Mouse (Mus musculus) skeletal muscle tissue, adult 2 months (tissue): ENCODE results near the gene Gm10197.
"Not testable (repeated sequence)": the region's sequence is repeated elsewhere in the genome, so short reads cannot be mapped to it uniquely, and the experiment has no call there.

Source experiments
- DNase-seq: peaks from one replicate; pipeline ENCODE4 v3.0.0-alpha.2; 2012; ENCODE audit warnings: low read depth, low spot score

The Gm10197 gene

GRCm38 (mm10) chr19:53371666-53372065 lies at the start of gene Gm10197:
Gm10197 (minus strand) TSS chr19:53371766.
- DNase-seq, result no peak

DNA sequence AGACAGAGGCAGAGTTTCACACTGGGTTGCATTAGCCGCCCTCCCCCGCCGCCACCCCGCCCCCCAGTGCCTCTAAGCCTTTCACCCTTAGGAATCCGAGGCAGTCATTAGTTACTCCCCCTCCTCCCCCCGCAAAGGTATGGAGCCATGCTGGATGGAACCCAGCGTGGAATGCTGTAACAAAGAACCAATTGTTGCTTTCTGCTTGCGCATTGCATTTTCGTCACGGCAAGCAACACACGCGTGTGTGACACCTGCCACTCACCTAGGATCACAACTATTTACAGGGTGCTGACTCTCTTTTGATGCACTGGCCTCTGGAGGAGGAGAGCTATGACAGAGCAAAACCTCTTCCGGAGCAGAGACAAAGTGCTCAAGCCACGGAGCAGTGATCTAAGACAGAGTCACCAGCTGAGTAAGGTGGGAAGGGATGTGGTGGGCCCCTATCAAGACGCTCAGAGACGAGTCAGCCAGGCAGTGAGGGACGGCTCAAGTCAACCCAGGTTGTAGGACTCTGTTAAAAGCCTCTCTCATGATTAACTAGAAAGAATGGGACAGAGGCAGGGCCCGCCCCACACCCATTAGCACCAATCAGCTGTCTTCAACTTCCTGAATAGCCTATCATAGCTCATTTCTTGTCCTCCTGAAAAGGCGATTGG lies 49.5 kb upstream of the Gm10197 start:
- DNase-seq, result peak; percentile 52

DNA sequence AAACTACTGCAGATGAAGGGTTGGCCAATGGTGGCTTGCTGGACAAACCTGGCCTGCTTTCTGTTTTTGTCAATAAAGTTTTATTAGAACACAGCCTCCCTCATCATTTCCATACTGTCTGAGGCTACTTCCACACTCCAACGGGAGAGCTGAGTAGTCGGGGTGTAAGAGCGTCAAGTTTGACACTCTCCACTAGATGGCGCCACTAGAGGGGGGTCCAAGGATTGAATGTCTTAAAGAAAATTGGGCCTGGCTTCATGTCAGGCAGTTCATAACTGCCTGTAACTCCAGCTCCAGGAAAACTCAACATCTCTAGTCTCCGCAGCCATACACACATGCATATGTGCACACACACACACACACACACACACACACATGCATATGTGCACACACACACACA lies 48.3 kb upstream of the Gm10197 start:
- peak; percentile 39 for DNase-seq

GRCm38 (mm10) chr19:53415198-53415597 lies 43.6 kb upstream of the Gm10197 start:
- DNase-seq, result no peak

GRCm38 (mm10) chr19:53414650-53415049 lies 43.1 kb upstream of the Gm10197 start:
- DNase-seq, result no peak

- DNase-seq, result no peak
These were observed 42.2 kb upstream of the Gm10197 start for GRCm38 (mm10) chr19:53413617-53414380.

DNA sequence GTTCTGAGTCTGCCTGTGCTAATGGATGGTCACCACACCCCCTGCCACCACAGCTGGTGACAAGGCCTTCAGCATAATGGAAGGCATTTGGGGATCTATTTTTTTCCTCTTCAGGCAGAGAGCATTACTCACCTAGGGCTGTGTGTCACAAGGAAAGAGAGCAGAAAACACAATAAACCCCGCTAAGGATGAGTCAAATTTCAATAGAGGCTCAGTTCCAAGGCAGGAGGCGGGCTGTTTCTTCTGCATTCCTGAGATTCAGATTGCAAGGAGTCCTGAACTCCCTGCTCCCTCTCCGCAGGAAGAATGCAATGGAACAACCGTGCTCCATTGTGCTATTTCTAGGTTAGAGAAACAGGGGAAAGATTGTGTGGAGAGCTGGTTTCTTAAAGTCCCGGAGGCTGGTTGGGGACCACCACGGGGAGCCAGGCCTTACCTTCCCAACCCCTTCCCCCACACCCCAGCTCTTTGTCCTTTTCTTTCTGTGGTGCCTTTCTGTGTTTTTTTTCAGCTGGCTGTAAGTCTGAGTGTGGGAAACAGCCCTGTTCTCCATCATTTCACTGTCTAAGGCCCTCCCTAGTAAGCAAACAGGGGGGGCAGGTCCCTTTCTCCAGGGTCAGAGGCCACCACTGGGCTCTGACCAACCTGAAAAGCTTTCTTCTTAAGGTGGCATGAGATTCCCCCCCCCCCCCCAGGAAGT lies 40.7 kb upstream of the Gm10197 start:
- DNase-seq, result no peak

GRCm38 (mm10) chr19:53409663-53410307 lies 38.2 kb upstream of the Gm10197 start:
- DNase-seq, result no peak

DNA sequence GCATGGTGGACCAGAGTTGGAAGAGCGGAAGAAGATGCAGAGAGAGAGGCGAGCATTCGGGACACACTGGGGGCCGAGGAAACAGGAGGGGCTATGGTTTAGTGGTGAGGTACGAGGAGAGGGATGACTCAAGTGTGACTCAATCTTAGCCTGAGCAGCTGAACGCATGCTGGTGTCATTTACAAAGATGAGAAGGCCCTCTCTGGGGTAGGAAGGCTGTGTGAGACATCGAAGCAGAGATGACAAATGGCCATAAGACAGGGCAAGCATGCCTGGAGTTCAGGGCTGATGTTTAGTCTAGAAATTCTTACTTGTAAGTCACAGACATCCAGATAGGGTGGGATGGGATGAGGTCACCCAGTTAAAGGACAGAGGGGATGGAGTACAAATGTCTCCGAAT lies 36.8 kb upstream of the Gm10197 start:
- no peak for DNase-seq

GRCm38 (mm10) chr19:53407350-53407749 lies 35.8 kb upstream of the Gm10197 start:
- DNase-seq, result no peak

- DNase-seq, result no peak
These were observed 34.2 kb upstream of the Gm10197 start for GRCm38 (mm10) chr19:53405810-53406209.

DNA sequence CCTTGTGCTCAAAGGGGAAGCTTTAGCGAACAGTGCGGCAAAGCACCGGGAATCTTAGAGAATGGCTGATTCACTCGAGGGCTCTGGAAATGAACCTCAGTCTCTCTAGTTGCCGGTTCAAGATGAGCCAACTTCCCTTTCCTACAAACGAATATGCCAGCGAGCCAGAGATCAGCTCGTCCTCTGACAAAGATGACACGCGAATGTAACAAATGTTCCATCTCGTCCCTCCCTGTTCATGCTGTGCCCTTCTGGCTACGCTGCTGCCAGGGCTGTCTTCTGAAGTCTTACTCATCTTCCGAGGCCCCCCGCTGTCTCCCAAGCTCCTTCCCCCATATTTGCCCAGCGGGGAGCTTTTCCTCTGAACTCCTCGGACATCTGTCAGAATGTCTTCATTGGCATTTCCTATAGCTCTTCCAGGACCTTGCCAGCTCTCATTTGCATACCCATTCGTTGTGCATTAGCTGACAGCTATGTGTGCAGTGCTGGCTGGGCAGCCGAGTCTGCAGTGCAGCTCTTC lies 33.3 kb upstream of the Gm10197 start:
- DNase-seq, result no peak

GRCm38 (mm10) chr19:53404219-53404836 lies 32.8 kb upstream of the Gm10197 start:
- no peak for DNase-seq

GRCm38 (mm10) chr19:53402741-53403432 lies 31.3 kb upstream of the Gm10197 start:
- DNase-seq, result no peak

DNA sequence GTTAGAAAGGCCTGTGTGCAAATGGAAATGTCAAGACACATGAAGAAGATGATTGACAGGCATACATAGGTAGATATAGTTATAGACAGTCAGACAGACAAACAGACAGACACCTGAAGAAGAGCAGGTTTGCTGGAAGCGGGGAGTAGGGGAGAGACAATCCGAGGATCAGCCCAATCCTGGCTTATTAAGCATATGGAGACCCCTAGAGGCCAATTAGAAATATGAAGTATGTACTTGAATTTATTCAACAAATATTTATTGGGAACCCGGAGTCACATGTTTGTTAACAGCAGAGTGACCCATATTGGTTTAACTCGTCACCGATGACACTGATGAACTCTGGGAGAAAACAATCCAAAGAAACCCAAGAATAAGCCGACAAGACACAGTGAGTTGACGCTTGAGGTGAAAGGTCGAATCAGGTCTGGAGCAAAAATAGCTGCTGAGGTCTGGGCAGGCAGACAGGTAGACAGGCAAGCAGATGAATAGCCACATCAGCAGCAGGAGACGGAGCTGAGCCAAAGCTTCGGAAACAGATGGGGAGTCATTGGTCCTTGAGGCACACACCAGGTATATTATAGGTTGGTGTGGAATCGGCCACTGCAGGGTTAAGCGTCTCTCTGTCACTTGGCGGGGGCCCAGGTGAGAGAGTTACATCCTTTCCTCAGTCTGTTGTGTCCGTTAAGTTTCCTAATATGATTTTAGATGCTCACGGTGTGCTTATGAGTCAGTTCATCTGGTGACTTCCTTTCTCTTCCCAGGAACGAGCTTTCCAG lies 29.0 kb upstream of the Gm10197 start:
- DNase-seq, result no peak

DNA sequence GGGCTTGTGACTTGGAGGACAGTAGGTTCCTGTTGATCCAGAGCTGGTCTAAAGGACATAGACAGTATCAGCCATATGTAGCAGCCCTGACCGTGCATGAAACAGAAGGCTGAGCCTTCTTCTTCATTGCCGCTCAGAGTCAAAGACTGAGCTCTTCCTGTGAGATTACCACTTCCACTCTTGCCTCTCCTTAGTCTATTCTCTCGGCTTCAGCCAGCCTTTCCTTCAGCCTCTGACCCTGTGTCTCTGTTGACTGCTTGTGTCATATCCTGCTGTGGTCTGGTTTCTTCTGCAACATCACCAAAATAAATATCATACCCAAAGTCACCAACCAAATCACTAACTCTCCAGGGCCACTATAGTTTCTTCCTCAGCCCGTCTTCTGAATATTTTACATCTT lies 27.6 kb upstream of the Gm10197 start:
- DNase-seq, result no peak

- no peak for DNase-seq
These were observed 26.1 kb upstream of the Gm10197 start for GRCm38 (mm10) chr19:53397451-53398233.

DNA sequence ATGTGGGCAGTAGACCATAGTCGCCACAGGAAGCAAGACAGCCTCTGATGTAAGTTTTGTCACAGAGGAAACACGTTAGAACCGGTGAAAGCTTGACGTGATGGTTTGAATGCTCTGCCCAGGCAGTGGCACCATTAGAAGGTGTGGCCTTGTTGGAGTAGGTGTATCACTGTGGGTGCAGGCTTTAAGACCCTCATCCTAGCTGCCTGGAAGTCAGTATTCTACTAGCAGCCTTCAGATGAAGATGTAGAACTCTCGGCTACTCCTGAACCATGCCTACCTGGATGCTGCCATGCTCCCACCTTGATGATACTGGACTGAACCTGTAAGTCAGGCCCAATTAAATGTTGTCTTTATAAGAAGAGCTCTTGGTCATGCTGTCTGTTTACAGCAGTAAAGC lies 24.2 kb upstream of the Gm10197 start:
- DNase-seq, result not testable (repeated sequence)

DNA sequence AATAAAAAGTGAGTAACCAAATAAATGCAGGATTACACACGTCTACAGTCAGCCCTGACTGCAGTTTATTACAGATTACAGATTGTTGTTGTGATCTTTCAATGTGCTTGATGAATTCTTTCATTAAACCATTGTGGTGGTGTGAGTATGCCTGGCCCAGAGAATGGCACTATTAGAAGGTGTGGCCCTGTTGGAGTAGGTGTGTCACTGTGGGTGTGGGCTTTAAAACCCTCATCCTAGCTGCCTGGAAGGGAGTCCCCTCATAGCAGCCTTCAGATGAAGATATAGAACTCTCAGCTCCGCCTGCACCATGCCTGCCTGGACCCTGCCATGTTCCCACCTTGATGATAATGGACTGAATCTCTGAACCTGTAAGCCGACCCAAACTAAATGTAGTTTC lies 23.4 kb upstream of the Gm10197 start:
- not testable (repeated sequence) for DNase-seq
